In genomic region chr13:55277646-55278045, GRCm38 (mm10) we compare ENCODE assay signal across 18 mouse cellular contexts.
"Had no signal": no experiment of that assay in that cellular context is flagged by ENCODE, and none has a peak within 500 bp of the region (broad histone marks: within the 10 kb centered on the region; RNA-seq: fewer than 3 reads in every experiment).

No protein-coding gene starts in this region.

- H3K9ac ChIP-seq: lung, embryonic 14.5 days; midbrain, embryonic 12.5 days; neural tube, embryonic 13.5 days; neural tube, embryonic 15.5 days had no signal

- H3K27ac ChIP-seq: midbrain, embryonic 10.5 days; midbrain, embryonic 12.5 days; neural tube, embryonic 13.5 days; neural tube, embryonic 15.5 days had no signal

- ATAC-seq: midbrain, embryonic 16.5 days had no signal

- DNase-seq: lung, adult 18-20 months; lung, embryonic 14.5 days; lung, postnatal 10 days; lung, postnatal 4 days; midbrain, embryonic 14.5 days; right cerebral cortex, adult 18-20 months; right cerebral cortex, postnatal 25 days; right cerebral cortex, postnatal 4 days; spleen, adult 18-20 months; thymus, adult 2 months; thymus, postnatal 25 days; thymus, postnatal 4 days had no signal

- H3K9me3 ChIP-seq: midbrain, embryonic 10.5 days; midbrain, embryonic 12.5 days; neural tube, embryonic 13.5 days; neural tube, embryonic 15.5 days had no signal

- H3K4me3 ChIP-seq: midbrain, embryonic 10.5 days; midbrain, embryonic 12.5 days; myocyte; neural tube, embryonic 13.5 days; neural tube, embryonic 15.5 days had no signal

- H3K4me1 ChIP-seq: midbrain, embryonic 10.5 days; midbrain, embryonic 12.5 days; neural tube, embryonic 13.5 days; neural tube, embryonic 15.5 days had no signal

- H3K27me3 ChIP-seq: midbrain, embryonic 12.5 days; neural tube, embryonic 13.5 days; neural tube, embryonic 15.5 days had no signal

- H3K4me2 ChIP-seq: lung, embryonic 14.5 days; midbrain, embryonic 12.5 days; neural tube, embryonic 13.5 days; neural tube, embryonic 15.5 days had no signal
